Mouse (Mus musculus) pancreas, adult 10 weeks (tissue): ENCODE results near the gene Habp2. TPM values are rescaled to one million over a fixed set of nuclear protein-coding genes. Genes with fewer than 3 reads are reported as not detected.

Experiments
- polyA plus RNA-seq: library from polyadenylated mRNA; stranded (reverse); fragments of 350-450 nt; fragmentation: Illumina TruSeq; extraction: RNeasy Lipid Tissue Mini Kit (QIAGEN cat#74804); gene quantifications from one replicate; pipeline ENCODE4 v1.2.3, GENCODE M21; 2015; ENCODE audit warnings: low read depth, low replicate concordance; ENCODE audit not compliant: insufficient read depth

Habp2 gene
- 6.2 TPM for polyA plus RNA-seq

DNA sequence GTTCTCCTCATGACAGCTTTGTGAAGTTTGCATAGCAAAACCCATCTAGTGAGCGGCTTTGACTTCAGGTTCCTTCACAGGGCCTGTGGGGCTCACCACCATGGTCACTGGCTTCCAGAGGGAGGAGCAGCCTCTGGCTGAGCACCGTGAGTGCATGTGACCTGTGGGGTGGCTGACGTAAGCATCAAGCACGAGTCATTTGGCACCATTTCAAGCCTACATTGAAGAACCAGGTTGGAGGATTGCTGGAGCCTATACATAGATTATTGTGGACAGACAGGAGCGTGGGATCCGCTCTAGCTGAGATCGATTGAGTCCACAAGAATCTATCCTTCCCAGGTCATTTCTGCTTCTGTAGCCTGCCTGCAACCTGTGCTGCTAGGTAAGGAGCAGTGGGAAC is at the start of gene Habp2:
TSS of gene Habp2 (plus strand) at position 272 of the 400 bp plus-strand sequence.

Other genes starting within 250 kb of the Habp2 start
- gene Nrap, start 102.9 kb downstream of the Habp2 start, polyA plus RNA-seq = not detected
- gene Casp7, start 110.0 kb downstream of the Habp2 start, polyA plus RNA-seq = 2.1 TPM
- 0.83 TPM for gene Plekhs1, start 174.5 kb downstream of the Habp2 start, polyA plus RNA-seq